Comparison of ENCODE assay signal across 7 mouse cellular contexts in genomic region chr2:166153891-166154711, GRCm38 (mm10). TPM values are rescaled to one million over a fixed set of nuclear protein-coding genes. Genes with fewer than 3 reads are reported as not detected.
DNase-seq lines count a peak whose midpoint lies in the region; ATAC-seq and TF ChIP-seq lines count a peak whose summit lies in the region.

No protein-coding gene starts in this region.

- TF ChIP-seq POLR2A in spleen, adult 2 months (IDR thresholded peaks at IDR 0.05; ENCODE audit: low read depth, low read length), result no peak

- H3K4me2 ChIP-seq in hindbrain, embryonic 11.5 days (replicated peaks; ENCODE audit: low read depth, low read length), result peak overlapping the region; percentile 92
- peak overlapping the region; percentile 62 for H3K4me2 ChIP-seq in liver, embryonic 14.5 days (ENCODE audit: low read depth)
- peak overlapping the region; percentile 96 for H3K4me2 ChIP-seq in stomach, postnatal 0 days (replicated peaks; ENCODE audit: low read depth)

- TF ChIP-seq EP300 in liver, embryonic 14.5 days (IDR thresholded peaks at IDR 0.05; ENCODE audit: low read depth), result no peak
- TF ChIP-seq EP300 in stomach, postnatal 0 days (optimal IDR thresholded peaks at IDR 0.05), result no peak

- WGBS in spleen, adult 2 months, result under 1% methylated on average over 51 of the region's 51 CpGs
- under 1% methylated on average over 50 of the region's 51 CpGs for WGBS in hindbrain, embryonic 11.5 days
- WGBS in liver, embryonic 14.5 days (ENCODE audit: insufficient replicate concordance), result 2% methylated on average over 51 of the region's 51 CpGs
- WGBS in stomach, postnatal 0 days, result under 1% methylated on average over 49 of the region's 51 CpGs

- no peak for DNase-seq in spleen, adult 2 months (ENCODE audit: low read depth in 1 of 2, low spot score in 2 of 2)
- no peak for DNase-seq in spleen, postnatal 4 days (ENCODE audit: low spot score in 2 of 2)
- peak; percentile 69 for DNase-seq in embryo, embryonic 11 days
- peak; percentile 68 for DNase-seq in hindbrain, embryonic 11.5 days (ENCODE audit: low spot score)
- no peak for DNase-seq in liver, embryonic 14.5 days (ENCODE audit: low read depth in 3 of 3, low spot score in 3 of 3)
- peak; percentile 65 for DNase-seq in stomach, postnatal 0 days (ENCODE audit: low spot score)

- peaks cover 5% of the 10 kb centered on the region; the same call in 1 of the 2 replicates for H3K4me1 ChIP-seq in spleen, adult 2 months (ENCODE audit: control insufficient read depth, insufficient read depth, insufficient read length)
- H3K4me1 ChIP-seq in hindbrain, embryonic 11.5 days (replicated peaks; ENCODE audit: control insufficient read depth, insufficient read depth, low read length), result peaks cover 19% of the 10 kb centered on the region
- H3K4me1 ChIP-seq in liver, embryonic 14.5 days (replicated peaks; ENCODE audit: control insufficient read depth in 2 of 2, insufficient read depth in 2 of 2, low read length in 1 of 2), result no peaks in the 10 kb centered on the region
- peaks cover 7% of the 10 kb centered on the region for H3K4me1 ChIP-seq in stomach, postnatal 0 days (replicated peaks; ENCODE audit: control insufficient read depth, insufficient read depth)

- H3K4me3 ChIP-seq in spleen, adult 2 months (ENCODE audit: extremely low read depth, insufficient read depth, insufficient read length), result peak overlapping the region; percentile 51
- peak overlapping the region; percentile 70 for H3K4me3 ChIP-seq in hindbrain, embryonic 11.5 days (ENCODE audit: low read depth, low read length)
- peak overlapping the region; percentile 26 to 42; a peak in 3 of 4 replicates for H3K4me3 ChIP-seq in liver, embryonic 14.5 days (ENCODE audit: insufficient read depth in 1 of 2, low read depth in 2 of 2, low read length in 2 of 2)
- H3K4me3 ChIP-seq in stomach, postnatal 0 days (ENCODE audit: low read depth, low read length), result peak overlapping the region; percentile 71

- no peaks in the 10 kb centered on the region for H3K36me3 ChIP-seq in spleen, adult 2 months (ENCODE audit: control insufficient read depth, insufficient read depth, low read length)
- no peaks in the 10 kb centered on the region for H3K36me3 ChIP-seq in hindbrain, embryonic 11.5 days (ENCODE audit: control insufficient read depth, insufficient read depth, low read length)
- H3K36me3 ChIP-seq in liver, embryonic 14.5 days (replicated peaks; ENCODE audit: control insufficient read depth, insufficient read depth, low read depth), result no peaks in the 10 kb centered on the region
- H3K36me3 ChIP-seq in stomach, postnatal 0 days (ENCODE audit: control insufficient read depth, insufficient read depth, low read length), result no peaks in the 10 kb centered on the region

- no peak for TF ChIP-seq CTCF in spleen, adult 2 months (IDR thresholded peaks at IDR 0.05; ENCODE audit: extremely low read depth, insufficient read depth, insufficient read length, insufficient replicate concordance)
- no peak for TF ChIP-seq CTCF in liver, embryonic 14.5 days (IDR thresholded peaks at IDR 0.05; ENCODE audit: low read depth)
- no peak for TF ChIP-seq CTCF in stomach, postnatal 0 days (IDR thresholded peaks at IDR 0.05; ENCODE audit: low read depth)

- H3K27me3 ChIP-seq in spleen, adult 2 months (ENCODE audit: control insufficient read depth, insufficient read depth, low read length), result peaks cover 18% of the 10 kb centered on the region
- H3K27me3 ChIP-seq in hindbrain, embryonic 11.5 days (ENCODE audit: control insufficient read depth, insufficient read depth, low read length), result peaks cover 12% of the 10 kb centered on the region
- H3K27me3 ChIP-seq in liver, embryonic 14.5 days (ENCODE audit: control insufficient read depth, insufficient read depth, low read length), result peaks cover 40% of the 10 kb centered on the region
- no peaks in the 10 kb centered on the region for H3K27me3 ChIP-seq in stomach, postnatal 0 days (ENCODE audit: control insufficient read depth, insufficient read depth, low read length)

- H3K27ac ChIP-seq in spleen, adult 2 months (ENCODE audit: insufficient read depth, low read length), result no peak overlapping the region
- H3K27ac ChIP-seq in hindbrain, embryonic 11.5 days (ENCODE audit: low read depth, low read length), result peak overlapping the region; percentile 86
- H3K27ac ChIP-seq in liver, embryonic 14.5 days, result no peak overlapping the region
- peak overlapping the region; percentile 91 for H3K27ac ChIP-seq in stomach, postnatal 0 days (replicated peaks)

- H3K9me3 ChIP-seq in hindbrain, embryonic 11.5 days (ENCODE audit: control insufficient read depth, low read length), result no peaks in the 10 kb centered on the region
- no peaks in the 10 kb centered on the region for H3K9me3 ChIP-seq in liver, embryonic 14.5 days (ENCODE audit: control insufficient read depth, low read length)
- no peaks in the 10 kb centered on the region for H3K9me3 ChIP-seq in stomach, postnatal 0 days (ENCODE audit: control insufficient read depth, low read length)

- ATAC-seq in hindbrain, embryonic 11.5 days (ENCODE audit: low FRiP score), result peak; percentile 28; the same call in 1 of the 2 replicates
- no peak for ATAC-seq in liver, embryonic 14.5 days (ENCODE audit: insufficient read depth)
- ATAC-seq in stomach, postnatal 0 days (ENCODE audit: low FRiP score, low TSS enrichment), result peak; percentile 4; the same call in 1 of the 2 replicates
- ATAC-seq in activated CD4-positive, CD25-positive, alpha-beta regulatory T cell, adult 4 months, result no peak

- peak overlapping the region; percentile 90 for H3K9ac ChIP-seq in hindbrain, embryonic 11.5 days (ENCODE audit: low read depth, low read length)
- no peak overlapping the region for H3K9ac ChIP-seq in liver, embryonic 14.5 days (replicated peaks)
- H3K9ac ChIP-seq in stomach, postnatal 0 days (ENCODE audit: low read length), result peak overlapping the region; percentile 83

RNA-seq across cellular contexts. Expression of gene Sulf2, which starts 1.4 kb away (rescaled TPM):
- polyA plus RNA-seq in spleen, adult 2 months (2012; rRNA removed), result 20.0 and 24.2 TPM in 2 replicates
- polyA plus RNA-seq in hindbrain, embryonic 11.5 days (2014; fragmentation: Nextera tagmentation; extraction: Ambion mirVana), result 104 and 115 TPM in 2 replicates
- 0.79 and 0.99 TPM in 2 replicates for polyA plus RNA-seq in liver, embryonic 14.5 days (2012; rRNA removed)
- 0.81 and 1.4 TPM in 2 replicates for polyA plus RNA-seq in liver, embryonic 14.5 days (2014; fragmentation: Nextera tagmentation; extraction: Ambion mirVana)
- 44.2 and 49.1 TPM in 2 replicates for polyA plus RNA-seq in stomach, postnatal 0 days (2015; fragmentation: Nextera tagmentation; extraction: Ambion mirVana)
- polyA plus RNA-seq in activated CD4-positive, CD25-positive, alpha-beta regulatory T cell, adult 4 months (2017; shearing (Covaris generic)), result 1 to 10 TPM; 1.3 to 1.5 TPM

Comparison
In these comparisons a context has a peak if more than half of its experiments do, and no peak if none do; other contexts are left out.
1. DNase-seq: peak in embryo, embryonic 11 days (single experiment), hindbrain, embryonic 11.5 days (single experiment) and stomach, postnatal 0 days (single experiment); none in spleen, adult 2 months (0 of 2), spleen, postnatal 4 days (0 of 2) and liver, embryonic 14.5 days (0 of 3).
2. H3K27ac ChIP-seq: peak in hindbrain, embryonic 11.5 days (single experiment) and stomach, postnatal 0 days (single experiment); none in spleen, adult 2 months (single experiment) and liver, embryonic 14.5 days (single experiment).
3. ATAC-seq: peak in hindbrain, embryonic 11.5 days (single experiment) and stomach, postnatal 0 days (single experiment); none in liver, embryonic 14.5 days (single experiment) and activated CD4-positive, CD25-positive, alpha-beta regulatory T cell, adult 4 months (single experiment).
4. Peak in every context shown above with its lines, with median percentiles within 50 percentile points of each other: H3K4me3 ChIP-seq and H3K4me2 ChIP-seq.